ENCODE assay signal across 8 mouse cellular contexts in genomic region chrX:68678333-68678740, GRCm38 (mm10). TPM values are rescaled to one million over a fixed set of nuclear protein-coding genes. Genes with fewer than 3 reads are reported as not detected.
DNase-seq lines count a peak whose midpoint lies in the region; ATAC-seq and TF ChIP-seq lines count a peak whose summit lies in the region.

Gene Fmr1, plus strand, starts transcription at chrX:68678541.

- TF ChIP-seq EP300 in CH12.LX (IDR thresholded peaks at IDR 0.05; ENCODE audit: low read length) = no peak

- H3K4me1 ChIP-seq in CH12.LX (ENCODE audit: control insufficient read depth in 1 of 2, insufficient read depth in 2 of 2) = peaks cover 0 to 2% of the 10 kb centered on the region in 2 experiments; a peak in 1 of 4 replicates
- H3K4me1 ChIP-seq in forebrain, embryonic 11.5 days (replicated peaks; ENCODE audit: control insufficient read depth, insufficient read depth, low read length) = no peaks in the 10 kb centered on the region
- no peaks in the 10 kb centered on the region for H3K4me1 ChIP-seq in heart, embryonic 16.5 days (ENCODE audit: control insufficient read depth, insufficient read depth, low read length)
- H3K4me1 ChIP-seq in liver, embryonic 15.5 days (replicated peaks) = peaks cover 11% of the 10 kb centered on the region
- no peaks in the 10 kb centered on the region for H3K4me1 ChIP-seq in neural tube, embryonic 12.5 days

- peak; percentile 97 for ATAC-seq in forebrain, embryonic 11.5 days (replicated peaks; ENCODE audit: low FRiP score)
- ATAC-seq in heart, embryonic 16.5 days (replicated peaks; ENCODE audit: extremely low read depth, insufficient read depth, low FRiP score) = peak; percentile 96
- peak; percentile 97 for ATAC-seq in liver, embryonic 15.5 days (ENCODE audit: insufficient read depth)
- peak; percentile 98 for ATAC-seq in neural tube, embryonic 12.5 days (ENCODE audit: low FRiP score, low read depth)

- H3K4me2 ChIP-seq in CH12.LX (ENCODE audit: insufficient read depth, low read depth, poor library complexity, severe bottlenecking) = peak within 1 kb of the TSS; percentile 63; the same call in 1 of the 2 replicates
- peak within 1 kb of the TSS; percentile 47 for H3K4me2 ChIP-seq in forebrain, embryonic 11.5 days (ENCODE audit: low read depth, low read length, severe bottlenecking)
- H3K4me2 ChIP-seq in heart, embryonic 16.5 days (ENCODE audit: low read depth, low read length) = peak within 1 kb of the TSS; percentile 65
- peak within 1 kb of the TSS; percentile 74 for H3K4me2 ChIP-seq in liver, embryonic 15.5 days
- H3K4me2 ChIP-seq in neural tube, embryonic 12.5 days (replicated peaks) = peak within 1 kb of the TSS; percentile 53

- TF ChIP-seq CTCF in CH12.LX (conservative IDR thresholded peaks at IDR 0.05 in 1 of 2, IDR thresholded peaks at IDR 0.05 in 1 of 2; ENCODE audit: low read depth in 2 of 2, low read length in 2 of 2) = no peak

- in situ Hi-C loops in CH12.LX (cut with MboI; ENCODE audit: low pct_ligation_motif_present, low pct_unique_long_range_greater_than_20kb, low sequenced_read_pairs) = no loop called here

- no peaks in the 10 kb centered on the region for H3K36me3 ChIP-seq in CH12.LX (replicated peaks in 1 of 2; ENCODE audit: control insufficient read depth in 1 of 2, insufficient read depth in 1 of 2, low read length in 1 of 2)
- no peaks in the 10 kb centered on the region for H3K36me3 ChIP-seq in forebrain, embryonic 11.5 days (ENCODE audit: control insufficient read depth, insufficient read depth, low read length)
- no peaks in the 10 kb centered on the region for H3K36me3 ChIP-seq in heart, embryonic 16.5 days (ENCODE audit: control insufficient read depth, insufficient read depth)
- H3K36me3 ChIP-seq in liver, embryonic 15.5 days (replicated peaks) = no peaks in the 10 kb centered on the region
- no peaks in the 10 kb centered on the region for H3K36me3 ChIP-seq in neural tube, embryonic 12.5 days

- H3K27me3 ChIP-seq in CH12.LX (replicated peaks) = no peaks in the 10 kb centered on the region
- no peaks in the 10 kb centered on the region for H3K27me3 ChIP-seq in forebrain, embryonic 11.5 days (ENCODE audit: control insufficient read depth, insufficient read depth, low read length)
- H3K27me3 ChIP-seq in heart, embryonic 16.5 days (ENCODE audit: control insufficient read depth, insufficient read depth, low read length) = no peaks in the 10 kb centered on the region
- no peaks in the 10 kb centered on the region for H3K27me3 ChIP-seq in liver, embryonic 15.5 days
- no peaks in the 10 kb centered on the region for H3K27me3 ChIP-seq in neural tube, embryonic 12.5 days (replicated peaks)

- H3K9me3 ChIP-seq in CH12.LX (replicated peaks; ENCODE audit: low read length) = no peaks in the 10 kb centered on the region
- no peaks in the 10 kb centered on the region for H3K9me3 ChIP-seq in forebrain, embryonic 11.5 days (ENCODE audit: control insufficient read depth, low read length)
- no peaks in the 10 kb centered on the region; the same call in 1 of the 2 replicates for H3K9me3 ChIP-seq in heart, embryonic 16.5 days (replicated peaks; ENCODE audit: control insufficient read depth, low read length)
- H3K9me3 ChIP-seq in liver, embryonic 15.5 days (replicated peaks) = no peaks in the 10 kb centered on the region
- no peaks in the 10 kb centered on the region for H3K9me3 ChIP-seq in neural tube, embryonic 12.5 days

- DNase-seq in CH12.LX (ENCODE audit: extremely low read depth) = peak; percentile 90
- peak; percentile 76 for DNase-seq in c-Kit-positive CD71-positive TER-119-negative erythroid progenitor cells, embryonic 14.5 days (ENCODE audit: low read depth)
- peak; percentile 98 for DNase-seq in forebrain, embryonic 11.5 days (ENCODE audit: low spot score)
- DNase-seq in kidney, postnatal 36 days = peak; percentile 97
- DNase-seq in telencephalon, adult 2 months (ENCODE audit: low read depth, low spot score) = peak; percentile 84

- peak within 1 kb of the TSS; percentile 97 for H3K9ac ChIP-seq in CH12.LX (ENCODE audit: insufficient read depth, low read depth)
- peak within 1 kb of the TSS; percentile 85 for H3K9ac ChIP-seq in forebrain, embryonic 11.5 days (ENCODE audit: low read length)
- H3K9ac ChIP-seq in heart, embryonic 16.5 days (ENCODE audit: low read length) = peak within 1 kb of the TSS; percentile 90
- peak within 1 kb of the TSS; percentile 80 for H3K9ac ChIP-seq in liver, embryonic 15.5 days
- H3K9ac ChIP-seq in neural tube, embryonic 12.5 days = peak within 1 kb of the TSS; percentile 86

- TF ChIP-seq POLR2A in CH12.LX (IDR thresholded peaks at IDR 0.05; ENCODE audit: low read depth, low read length) = peak; percentile 73

- H3K79me2 ChIP-seq in CH12.LX (replicated peaks; ENCODE audit: control insufficient read depth, extremely low read depth, insufficient read depth, poor library complexity, severe bottlenecking) = peaks cover 17% of the 10 kb centered on the region

- TF ChIP-seq RAD21 in CH12.LX (IDR thresholded peaks at IDR 0.05; ENCODE audit: low read depth, low read length) = no peak

- peak within 1 kb of the TSS; percentile 60 to 85 (median 68) for H3K4me3 ChIP-seq in CH12.LX (replicated peaks in 1 of 3; ENCODE audit: low read depth in 2 of 3, low read length in 2 of 3, poor library complexity in 1 of 3)
- peak within 1 kb of the TSS; percentile 63 for H3K4me3 ChIP-seq in forebrain, embryonic 11.5 days (ENCODE audit: low read depth, low read length)
- H3K4me3 ChIP-seq in heart, embryonic 16.5 days (ENCODE audit: low read length) = peak within 1 kb of the TSS; percentile 71
- H3K4me3 ChIP-seq in liver, embryonic 15.5 days (replicated peaks) = peak within 1 kb of the TSS; percentile 77
- H3K4me3 ChIP-seq in neural tube, embryonic 12.5 days = peak within 1 kb of the TSS; percentile 63

- 22% methylated on average over 42 of the region's 49 CpGs for WGBS in forebrain, embryonic 11.5 days
- WGBS in heart, embryonic 16.5 days = 12% methylated on average over 33 of the region's 49 CpGs
- 13% methylated on average over 47 of the region's 49 CpGs for WGBS in liver, embryonic 15.5 days (ENCODE audit: insufficient replicate concordance)
- 21% methylated on average over 46 of the region's 49 CpGs for WGBS in neural tube, embryonic 12.5 days

- dilution Hi-C loops in CH12.LX (cut with MboI; ENCODE audit: extremely low pct_ligation_motif_present, extremely low pct_unique_long_range_greater_than_20kb, low sequenced_read_pairs) = no loop called here

- H3K27ac ChIP-seq in CH12.LX (ENCODE audit: insufficient read depth, low read depth) = peak within 1 kb of the TSS; percentile 75
- peak within 1 kb of the TSS; percentile 86 for H3K27ac ChIP-seq in forebrain, embryonic 11.5 days (ENCODE audit: low read depth, low read length)
- peak within 1 kb of the TSS; percentile 91 for H3K27ac ChIP-seq in heart, embryonic 16.5 days (ENCODE audit: low read length)
- H3K27ac ChIP-seq in liver, embryonic 15.5 days (replicated peaks) = peak within 1 kb of the TSS; percentile 91
- peak within 1 kb of the TSS; percentile 77 for H3K27ac ChIP-seq in neural tube, embryonic 12.5 days

TF ChIP-seq in CH12.LX, 34 proteins besides CTCF, POLR2A, EP300 and RAD21 (continues in another document):
- TF ChIP-seq MAFK (IDR thresholded peaks at IDR 0.05; ENCODE audit: insufficient replicate concordance, low read length) = no peak
- TF ChIP-seq SMC3 (IDR thresholded peaks at IDR 0.05; ENCODE audit: low read depth, low read length) = no peak
- TF ChIP-seq MAZ (IDR thresholded peaks at IDR 0.05; ENCODE audit: low read depth, low read length) = 0 out of 2 replicates have a peak, but pooled peaks have one; percentile 33
- TF ChIP-seq ELF1 (IDR thresholded peaks at IDR 0.05; ENCODE audit: low read depth, low read length) = peak; percentile 67
- TF ChIP-seq CHD2 (IDR thresholded peaks at IDR 0.05; ENCODE audit: low read length) = no peak
- TF ChIP-seq MXI1 (IDR thresholded peaks at IDR 0.05; ENCODE audit: low read depth, low read length) = peak; percentile 56; the same call in 1 of the 2 replicates
- TF ChIP-seq MYC (IDR thresholded peaks at IDR 0.05; ENCODE audit: low read depth, low read length) = no peak
- TF ChIP-seq KAT2A (IDR thresholded peaks at IDR 0.05; ENCODE audit: insufficient replicate concordance, low read length) = 0 out of 2 replicates have a peak, but pooled peaks have one; percentile 10
- TF ChIP-seq USF2 (conservative IDR thresholded peaks at IDR 0.05; ENCODE audit: low read depth, low read length) = peak; percentile 89
- no peak for TF ChIP-seq RCOR1 (conservative IDR thresholded peaks at IDR 0.05; ENCODE audit: low read depth, low read length)
- no peak for TF ChIP-seq ZNF384 (IDR thresholded peaks at IDR 0.05; ENCODE audit: low read depth, low read length)
- peak; percentile 63 for TF ChIP-seq SIN3A (IDR thresholded peaks at IDR 0.05; ENCODE audit: low read length)
- TF ChIP-seq MAX (IDR thresholded peaks at IDR 0.05; ENCODE audit: low read length) = peak; percentile 82; the same call in 1 of the 2 replicates
- TF ChIP-seq ZC3H11A (IDR thresholded peaks at IDR 0.05; ENCODE audit: low read depth, low read length) = no peak
- TF ChIP-seq CHD1 (IDR thresholded peaks at IDR 0.05; ENCODE audit: low read depth, low read length) = no peak
- TF ChIP-seq BHLHE40 (IDR thresholded peaks at IDR 0.05; ENCODE audit: low read depth, low read length) = peak; percentile 84
- peak; percentile 79 for TF ChIP-seq IRF4 (IDR thresholded peaks at IDR 0.05; ENCODE audit: low read depth, low read length)
- TF ChIP-seq ZMIZ1 (IDR thresholded peaks at IDR 0.05; ENCODE audit: low read depth, low read length) = 0 out of 2 replicates have a peak, but pooled peaks have one; percentile 42
- no peak for TF ChIP-seq TBP (conservative IDR thresholded peaks at IDR 0.05; ENCODE audit: low read depth, low read length)
- peak; percentile 89 for TF ChIP-seq NRF1 (IDR thresholded peaks at IDR 0.05; ENCODE audit: low read depth, low read length)
- peak; percentile 47; the same call in 1 of the 2 replicates for TF ChIP-seq POLR2AphosphoS2 (IDR thresholded peaks at IDR 0.05; ENCODE audit: low read depth, low read length)
- TF ChIP-seq PAX5 (IDR thresholded peaks at IDR 0.05; ENCODE audit: low read length) = no peak
- TF ChIP-seq JUN (IDR thresholded peaks at IDR 0.05; ENCODE audit: insufficient read depth, low read depth, low read length) = no peak
- TF ChIP-seq JUND (conservative IDR thresholded peaks at IDR 0.05; ENCODE audit: low read depth, low read length) = no peak

RNA-seq across cellular contexts. Expression of gene Fmr1, which starts in this region (rescaled TPM):
- total RNA-seq in CH12.LX (2012; rRNA removed) (15.9 and 25.2 TPM in 2 replicates), CH12.LX (2014; rRNA removed) (54.4 and 68.9 TPM in 2 replicates)
- polyA plus RNA-seq in CH12.LX (2012; ENCODE audit: insufficient read length, low read depth) = 40.5 and 45.3 TPM in 2 replicates
- polyA plus RNA-seq in forebrain, embryonic 11.5 days (2014; fragmentation: Nextera tagmentation; extraction: Ambion mirVana) = 66.5 and 81.1 TPM in 2 replicates
- 35.3 and 38.8 TPM in 2 replicates for polyA plus RNA-seq in heart, embryonic 16.5 days (2015; fragmentation: Nextera tagmentation; extraction: Ambion mirVana)
- polyA plus RNA-seq in liver, embryonic 15.5 days (2015; fragmentation: Nextera tagmentation; extraction: Ambion mirVana) = 22.5 and 22.9 TPM in 2 replicates
- 67.8 and 70.6 TPM in 2 replicates for polyA plus RNA-seq in neural tube, embryonic 12.5 days (2016; fragmentation: Nextera tagmentation; extraction: Ambion mirVana)

Comparison
In these comparisons a context has a peak if more than half of its experiments do, and no peak if none do; other contexts are left out.
1. Peak in every context shown above with its lines: DNase-seq, ATAC-seq, H3K4me3 ChIP-seq and H3K27ac ChIP-seq.